8 mouse cellular contexts compared by ENCODE assay signal in genomic region chr3:135513270-135513669, GRCm38 (mm10). TPM values are rescaled to one million over a fixed set of nuclear protein-coding genes. Genes with fewer than 3 reads are reported as not detected.
DNase-seq lines count a peak whose midpoint lies in the region.

No protein-coding gene starts in this region.

- DNase-seq in heart, adult 11 months: peak; percentile 88
- no peak for DNase-seq in heart, postnatal 10 days
- DNase-seq in CD4-positive, CD25-positive, alpha-beta regulatory T cell, adult 2 months (ENCODE audit: low read depth, low spot score): peak; percentile 87
- DNase-seq in cerebellum, postnatal 10 days: peak; percentile 62 to 65
- peak; percentile 23 to 26 for DNase-seq in layer of hippocampus, postnatal 10 days (ENCODE audit: low spot score in 2 of 2)
- no peak for DNase-seq in gastrocnemius, postnatal 14 days
- no peak for DNase-seq in kidney, postnatal 10 days
- no peak for DNase-seq in urinary bladder, postnatal 4 days (ENCODE audit: low spot score in 2 of 2)

- intact Hi-C loops in heart, postnatal 10 days (cut with DNase I): no loop called here
- intact Hi-C loops in gastrocnemius, postnatal 14 days (cut with DNase I; ENCODE audit: low total_unique reads): loop anchor here (10.0 kb wide), 1 partner anchor 108 kb away; no protein-coding TSS in a partner anchor

RNA-seq across cellular contexts. Expression of gene Manba, which starts 27.9 kb away (rescaled TPM):
- total RNA-seq in heart, postnatal 10 days (2021): 10 to 100 TPM; 22.5 to 26.8 TPM
- 1 to 10 TPM; 6.9 to 8.0 TPM for total RNA-seq in layer of hippocampus, postnatal 10 days (2021)
- total RNA-seq in gastrocnemius, postnatal 14 days (2021): 1 to 10 TPM; 4.6 to 6.6 TPM

Comparison
In these comparisons a context has a peak if more than half of its experiments do, and no peak if none do; other contexts are left out.
1. DNase-seq: peak in heart, adult 11 months (single experiment), CD4-positive, CD25-positive, alpha-beta regulatory T cell, adult 2 months (single experiment), cerebellum, postnatal 10 days (2 of 2) and layer of hippocampus, postnatal 10 days (2 of 2); none in heart, postnatal 10 days (0 of 2), gastrocnemius, postnatal 14 days (single experiment), kidney, postnatal 10 days (single experiment) and urinary bladder, postnatal 4 days (0 of 2).